ENCODE assay signal across 11 mouse cellular contexts in the genomic region with DNA sequence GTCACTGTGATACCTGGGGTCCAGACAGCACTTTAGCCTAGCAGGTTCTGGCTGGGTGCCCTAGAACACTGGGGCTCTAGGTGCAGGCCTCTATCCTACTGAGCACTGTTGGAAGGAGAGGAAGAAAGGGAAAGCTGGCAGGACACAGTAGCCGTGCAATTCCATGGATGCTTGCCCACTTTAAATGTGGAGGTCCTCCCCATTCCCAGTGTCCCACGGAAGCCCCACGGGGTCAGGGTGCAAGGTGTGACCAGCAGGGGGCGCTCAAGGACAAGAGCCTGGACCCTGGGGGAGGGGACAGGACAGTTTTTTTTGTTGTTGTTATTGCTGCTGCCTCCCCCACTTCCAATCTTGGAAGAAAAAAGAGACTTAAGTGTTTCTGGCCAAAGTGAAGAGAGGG. TPM values are rescaled to one million over a fixed set of nuclear protein-coding genes. Genes with fewer than 3 reads are reported as not detected.
DNase-seq lines count a peak whose midpoint lies in the region; ATAC-seq and TF ChIP-seq lines count a peak whose summit lies in the region.
"Had no signal": no experiment of that assay in that cellular context is flagged by ENCODE, and none has a peak within 500 bp of the region (broad histone marks: within the 10 kb centered on the region; RNA-seq: fewer than 3 reads in every experiment).

No protein-coding gene starts in this region.

- WGBS in midbrain, embryonic 14.5 days: 12% methylated on average over 4 of the region's 4 CpGs
- 13% methylated on average over 4 of the region's 4 CpGs for WGBS in midbrain, embryonic 16.5 days
- WGBS in lung, embryonic 14.5 days: 22% methylated on average over 4 of the region's 4 CpGs
- WGBS in spleen, adult 2 months: 15% methylated on average over 4 of the region's 4 CpGs

- H3K27me3 ChIP-seq in midbrain, embryonic 14.5 days (ENCODE audit: control insufficient read depth, insufficient read depth, low read length): no peaks in the 10 kb centered on the region
- H3K27me3 ChIP-seq in midbrain, embryonic 16.5 days (ENCODE audit: control insufficient read depth, insufficient read depth, low read depth, low read length): no peaks in the 10 kb centered on the region
- no peaks in the 10 kb centered on the region for H3K27me3 ChIP-seq in lung, embryonic 14.5 days (ENCODE audit: insufficient read depth, low read length)
- no peaks in the 10 kb centered on the region for H3K27me3 ChIP-seq in spleen, adult 2 months (ENCODE audit: control insufficient read depth, insufficient read depth, low read length)
- H3K27me3 ChIP-seq: Patski had no signal

- H3K4me1 ChIP-seq in midbrain, embryonic 14.5 days (ENCODE audit: control insufficient read depth, insufficient read depth, low read length): no peaks in the 10 kb centered on the region
- no peaks in the 10 kb centered on the region for H3K4me1 ChIP-seq in midbrain, embryonic 16.5 days (ENCODE audit: control insufficient read depth, insufficient read depth, low read length)
- H3K4me1 ChIP-seq in lung, embryonic 14.5 days (ENCODE audit: insufficient read depth): no peaks in the 10 kb centered on the region
- peaks cover 3% of the 10 kb centered on the region; the same call in 1 of the 2 replicates for H3K4me1 ChIP-seq in spleen, adult 2 months (ENCODE audit: control insufficient read depth, insufficient read depth, insufficient read length)

- no peak overlapping the region for H3K4me2 ChIP-seq in midbrain, embryonic 14.5 days (ENCODE audit: low read length)
- H3K4me2 ChIP-seq in midbrain, embryonic 16.5 days (ENCODE audit: low read length): no peak overlapping the region
- no peak overlapping the region for H3K4me2 ChIP-seq in lung, embryonic 14.5 days

- H3K4me3 ChIP-seq in midbrain, embryonic 14.5 days (replicated peaks; ENCODE audit: low read depth, low read length): no peak overlapping the region
- H3K4me3 ChIP-seq in midbrain, embryonic 16.5 days (ENCODE audit: low read depth, low read length): no peak overlapping the region
- no peak overlapping the region for H3K4me3 ChIP-seq in lung, embryonic 14.5 days (ENCODE audit: low read depth, low read length)
- H3K4me3 ChIP-seq in spleen, adult 2 months (ENCODE audit: extremely low read depth, insufficient read depth, insufficient read length): no peak overlapping the region
- H3K4me3 ChIP-seq: myocyte had no signal

- ATAC-seq in cerebellum, adult (ENCODE audit: insufficient number of reproducible peaks, low FRiP score, low TSS enrichment): no peak
- no peak for ATAC-seq in midbrain, embryonic 14.5 days (ENCODE audit: low FRiP score, low TSS enrichment)
- no peak for ATAC-seq in midbrain, embryonic 16.5 days
- no peak for ATAC-seq in lung, embryonic 14.5 days (ENCODE audit: insufficient read depth)
- ATAC-seq: Patski had no signal

- peak; percentile 71 for DNase-seq in cerebellum, adult 11 months
- peak; percentile 43 for DNase-seq in midbrain, embryonic 14.5 days
- DNase-seq in c-Kit-positive CD71-positive TER-119-positive erythroid progenitor cells, embryonic 14.5 days (ENCODE audit: low spot score): peak; percentile 40
- peak; percentile 46 for DNase-seq in gastrocnemius, postnatal 14 days
- peak; percentile 49 for DNase-seq in lung, embryonic 14.5 days
- peak in 1 of 2 experiments; percentile 45 for DNase-seq in spleen, adult 2 months (ENCODE audit: low read depth in 1 of 2, low spot score in 2 of 2)

- H3K36me3 ChIP-seq in midbrain, embryonic 14.5 days (ENCODE audit: control insufficient read depth, insufficient read depth, low read length): no peaks in the 10 kb centered on the region
- H3K36me3 ChIP-seq in midbrain, embryonic 16.5 days (ENCODE audit: control insufficient read depth, insufficient read depth, low read length): no peaks in the 10 kb centered on the region
- H3K36me3 ChIP-seq in lung, embryonic 14.5 days (ENCODE audit: insufficient read depth): no peaks in the 10 kb centered on the region
- no peaks in the 10 kb centered on the region for H3K36me3 ChIP-seq in spleen, adult 2 months (ENCODE audit: control insufficient read depth, insufficient read depth, low read length)

- no peak overlapping the region for H3K27ac ChIP-seq in midbrain, embryonic 14.5 days (replicated peaks; ENCODE audit: low read depth, low read length)
- H3K27ac ChIP-seq in midbrain, embryonic 16.5 days (ENCODE audit: low read length): no peak overlapping the region
- H3K27ac ChIP-seq in lung, embryonic 14.5 days (ENCODE audit: low read depth): no peak overlapping the region
- H3K27ac ChIP-seq in spleen, adult 2 months (ENCODE audit: insufficient read depth, low read length): no peak overlapping the region

- intact Hi-C loops in gastrocnemius, postnatal 14 days (cut with DNase I; ENCODE audit: low total_unique reads): loop anchor here (10.0 kb wide), 1 partner anchor 194 kb away; no protein-coding TSS in a partner anchor

- no peaks in the 10 kb centered on the region for H3K9me3 ChIP-seq in midbrain, embryonic 14.5 days (ENCODE audit: control insufficient read depth, low read length)
- no peaks in the 10 kb centered on the region for H3K9me3 ChIP-seq in midbrain, embryonic 16.5 days (replicated peaks; ENCODE audit: control insufficient read depth, low read length, poor library complexity, severe bottlenecking)
- H3K9me3 ChIP-seq in lung, embryonic 14.5 days (ENCODE audit: low read depth, low read length): no peaks in the 10 kb centered on the region

- TF ChIP-seq POLR2A in spleen, adult 2 months (IDR thresholded peaks at IDR 0.05; ENCODE audit: low read depth, low read length): no peak

- peak; percentile 77 for TF ChIP-seq CTCF in lung, embryonic 14.5 days (IDR thresholded peaks at IDR 0.05; ENCODE audit: low read depth)
- peak; percentile 83 for TF ChIP-seq CTCF in spleen, adult 2 months (IDR thresholded peaks at IDR 0.05; ENCODE audit: extremely low read depth, insufficient read depth, insufficient read length, insufficient replicate concordance)

- no peak overlapping the region for H3K9ac ChIP-seq in midbrain, embryonic 14.5 days (replicated peaks; ENCODE audit: low read length)
- H3K9ac ChIP-seq in midbrain, embryonic 16.5 days (ENCODE audit: low read depth, low read length): no peak overlapping the region
- no peak overlapping the region for H3K9ac ChIP-seq in lung, embryonic 14.5 days

RNA-seq across cellular contexts. Expression of a gene that starts 3.3 kb away (rescaled TPM):
- not detected in 2 replicates for polyA plus RNA-seq in midbrain, embryonic 14.5 days (2014; fragmentation: Nextera tagmentation; extraction: Ambion mirVana)
- not detected in 2 replicates for polyA plus RNA-seq in midbrain, embryonic 16.5 days (2015; fragmentation: Nextera tagmentation; extraction: Ambion mirVana)
- total RNA-seq in gastrocnemius, postnatal 14 days (2021): not detected
- not detected in 2 replicates for polyA plus RNA-seq in lung, embryonic 14.5 days (2014; fragmentation: Nextera tagmentation; extraction: Ambion mirVana)
- not detected in 2 replicates for polyA plus RNA-seq in spleen, adult 2 months (2012; rRNA removed)
- total RNA-seq: heart, postnatal 10 days had no signal
- polyA plus RNA-seq: myocyte, Patski had no signal

RNA-seq across cellular contexts. Expression of a gene that starts 13.2 kb away (rescaled TPM):
- polyA plus RNA-seq in midbrain, embryonic 14.5 days (2014; fragmentation: Nextera tagmentation; extraction: Ambion mirVana): 10.1 and 11.3 TPM in 2 replicates
- 18.8 and 21.8 TPM in 2 replicates for polyA plus RNA-seq in midbrain, embryonic 16.5 days (2015; fragmentation: Nextera tagmentation; extraction: Ambion mirVana)
- total RNA-seq in gastrocnemius, postnatal 14 days (2021): under 1 TPM; 0.23 to 0.84 TPM
- 0.14 and 0.22 TPM in 2 replicates for polyA plus RNA-seq in lung, embryonic 14.5 days (2014; fragmentation: Nextera tagmentation; extraction: Ambion mirVana)
- 0.16 and 0.40 TPM in 2 replicates for polyA plus RNA-seq in spleen, adult 2 months (2012; rRNA removed)
- polyA plus RNA-seq: myocyte had no signal

RNA-seq across cellular contexts. Expression of a gene that starts 27.4 kb away (rescaled TPM):
- polyA plus RNA-seq in midbrain, embryonic 14.5 days (2014; fragmentation: Nextera tagmentation; extraction: Ambion mirVana): not detected in 2 replicates
- polyA plus RNA-seq in midbrain, embryonic 16.5 days (2015; fragmentation: Nextera tagmentation; extraction: Ambion mirVana): not detected in 2 replicates
- not detected for total RNA-seq in gastrocnemius, postnatal 14 days (2021)
- polyA plus RNA-seq in lung, embryonic 14.5 days (2014; fragmentation: Nextera tagmentation; extraction: Ambion mirVana): not detected in 2 replicates
- polyA plus RNA-seq in spleen, adult 2 months (2012; rRNA removed): not detected in 2 replicates
- total RNA-seq: heart, postnatal 10 days had no signal
- polyA plus RNA-seq: myocyte, Patski had no signal

RNA-seq across cellular contexts. Expression of a gene that starts 34.7 kb away (rescaled TPM):
- polyA plus RNA-seq in midbrain, embryonic 14.5 days (2014; fragmentation: Nextera tagmentation; extraction: Ambion mirVana): not detected in 2 replicates
- polyA plus RNA-seq in midbrain, embryonic 16.5 days (2015; fragmentation: Nextera tagmentation; extraction: Ambion mirVana): not detected in 2 replicates
- total RNA-seq in gastrocnemius, postnatal 14 days (2021): not detected
- not detected in 2 replicates for polyA plus RNA-seq in lung, embryonic 14.5 days (2014; fragmentation: Nextera tagmentation; extraction: Ambion mirVana)
- polyA plus RNA-seq in spleen, adult 2 months (2012; rRNA removed): not detected in 2 replicates
- total RNA-seq: heart, postnatal 10 days had no signal
- polyA plus RNA-seq: myocyte, Patski had no signal
